Mouse (Mus musculus): ENCODE results near the gene Ooep. TPM values are rescaled to one million over a fixed set of nuclear protein-coding genes. Genes with fewer than 3 reads are reported as not detected.
"Not testable (repeated sequence)": the region's sequence is repeated elsewhere in the genome, so short reads cannot be mapped to it uniquely, and the experiment has no call there.

The Ooep gene
- polyA plus RNA-seq, 1 experiment from 2014 or later, result 6.3 TPM

DNA sequence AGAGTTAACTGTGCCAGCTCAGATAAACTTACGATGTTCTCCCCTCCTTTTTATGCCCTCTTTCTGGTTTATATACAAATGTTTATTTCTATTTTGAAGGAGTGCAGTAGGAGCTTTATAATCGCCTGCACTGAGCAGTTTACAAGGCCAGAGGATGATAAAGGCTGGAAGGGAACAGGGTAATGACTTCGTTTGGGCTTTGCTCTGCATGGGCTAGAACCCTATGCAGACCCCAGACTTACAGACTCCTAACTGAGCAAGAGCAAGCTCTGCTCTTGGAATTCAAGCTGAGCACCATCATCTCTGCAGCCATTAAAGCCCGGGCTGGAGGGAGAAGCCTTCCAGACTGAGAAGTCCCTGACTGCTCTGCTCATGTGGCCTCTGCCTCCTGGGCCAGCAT, 33.3 kb downstream of the Ooep start:
- ATAC-seq (ENCODE audit: low FRiP score); H3K4me2 ChIP-seq; H3K27ac ChIP-seq; H3K36me3 ChIP-seq (replicated peaks); H3K9ac ChIP-seq; H3K4me1 ChIP-seq; H3K4me3 ChIP-seq (replicated peaks); H3K27me3 ChIP-seq; H3K9me3 ChIP-seq: not testable (repeated sequence)
- 71% methylated on average over 4 of the region's 4 CpGs for WGBS

DNA sequence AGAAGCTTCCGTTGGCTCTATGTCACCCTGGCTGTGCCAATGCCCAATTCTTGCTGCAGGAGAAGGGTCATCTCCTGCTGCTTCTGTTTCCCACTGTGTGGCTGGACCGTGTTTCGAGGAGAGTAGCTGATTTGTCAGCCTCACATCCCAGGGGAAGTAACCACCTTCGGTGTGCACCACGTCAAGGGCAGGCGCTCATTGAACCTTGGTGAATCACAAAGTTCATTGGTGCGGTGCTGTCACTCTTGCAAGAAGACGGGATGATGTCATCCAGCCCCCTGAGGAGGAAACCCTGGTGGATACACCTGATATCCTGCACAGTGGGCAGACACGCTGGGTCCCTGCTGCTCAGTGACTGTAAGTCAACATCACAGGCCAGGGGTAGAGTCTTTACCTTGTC, 35.5 kb downstream of the Ooep start:
- ATAC-seq (ENCODE audit: low FRiP score), result not testable (repeated sequence)

DNA sequence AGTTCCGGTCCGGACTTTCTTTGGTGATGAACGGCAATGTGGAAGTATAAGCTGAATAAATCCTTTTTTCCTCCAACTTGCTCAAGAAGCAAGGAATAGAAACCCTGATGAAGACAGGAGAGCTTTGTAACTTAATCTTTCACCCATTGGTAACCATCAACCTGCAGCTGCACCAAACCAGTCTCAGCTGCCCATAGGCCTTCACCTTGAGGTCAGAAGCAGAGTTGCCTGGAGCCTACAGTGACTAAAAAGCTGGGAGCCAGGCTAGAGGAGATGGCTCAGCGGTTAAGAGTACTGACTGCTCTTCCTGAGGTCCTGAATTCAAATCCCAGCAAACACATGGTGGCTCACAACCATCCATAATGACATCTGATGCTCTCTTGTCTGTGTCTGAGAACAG, 36.0 kb downstream of the Ooep start:
- not testable (repeated sequence) for H3K4me2 ChIP-seq; H3K9ac ChIP-seq; H3K36me3 ChIP-seq (replicated peaks); H3K27ac ChIP-seq; ATAC-seq (ENCODE audit: low FRiP score); H3K4me3 ChIP-seq (replicated peaks); H3K9me3 ChIP-seq; H3K4me1 ChIP-seq; H3K27me3 ChIP-seq
- 85% methylated on average over 4 of the region's 4 CpGs for WGBS

More for the DNA sequence above, 35.5 kb downstream of the Ooep start:
- H3K4me2 ChIP-seq; H3K27ac ChIP-seq; H3K9me3 ChIP-seq; H3K27me3 ChIP-seq; H3K36me3 ChIP-seq (replicated peaks); H3K4me1 ChIP-seq; H3K9ac ChIP-seq; H3K4me3 ChIP-seq (replicated peaks): not testable (repeated sequence)
- WGBS, result 87% methylated on average over 9 of the region's 9 CpGs

DNA sequence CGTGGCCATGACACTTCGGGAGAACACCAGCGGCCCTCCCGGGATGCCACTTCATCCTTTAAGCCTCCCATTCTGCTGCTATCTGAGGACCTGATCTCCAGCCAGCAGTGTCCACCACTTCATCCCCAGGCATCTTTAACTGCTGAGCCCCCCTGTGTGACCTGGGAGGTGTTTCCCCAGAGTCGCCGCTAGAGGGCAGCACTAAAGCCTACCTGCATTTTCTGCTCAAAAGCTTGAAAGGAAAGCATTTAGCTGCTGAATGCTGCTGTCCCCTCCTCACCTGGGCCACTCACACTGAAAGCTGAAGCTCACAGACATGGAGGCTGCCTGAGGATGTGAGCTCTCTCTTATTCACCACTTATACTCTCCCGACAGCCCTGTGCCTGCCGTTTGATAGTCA, 38.2 kb downstream of the Ooep start:
- WGBS, result 8% methylated on average over 8 of the region's 8 CpGs
- H3K36me3 ChIP-seq (replicated peaks); H3K4me1 ChIP-seq; ATAC-seq (ENCODE audit: low FRiP score); H3K27me3 ChIP-seq; H3K9me3 ChIP-seq; H3K4me2 ChIP-seq; H3K9ac ChIP-seq; H3K27ac ChIP-seq; H3K4me3 ChIP-seq (replicated peaks): not testable (repeated sequence)

DNA sequence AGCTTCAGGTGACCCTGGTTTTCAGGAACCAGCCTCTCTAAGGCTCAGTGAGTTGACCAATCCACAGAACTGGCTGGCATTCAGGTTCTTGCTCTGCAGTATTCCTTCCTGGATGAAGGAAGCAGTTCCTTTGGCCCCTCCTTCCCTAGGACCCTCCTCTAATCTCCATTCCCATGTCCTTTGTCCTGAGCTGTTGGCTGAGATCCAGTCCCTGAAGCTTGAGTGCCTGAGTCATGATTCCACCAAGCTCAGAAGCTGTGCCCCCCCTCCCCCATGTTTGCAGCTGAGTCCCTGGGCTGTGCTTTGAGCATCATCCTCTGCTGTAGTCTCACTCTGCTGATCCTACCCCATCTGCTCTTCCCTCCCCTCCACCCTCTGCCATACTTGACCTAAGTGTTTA, 41.5 kb downstream of the Ooep start:
- H3K4me1 ChIP-seq; H3K27ac ChIP-seq; H3K27me3 ChIP-seq; H3K9me3 ChIP-seq; H3K4me3 ChIP-seq (replicated peaks); ATAC-seq (ENCODE audit: low FRiP score); H3K4me2 ChIP-seq; H3K36me3 ChIP-seq (replicated peaks); H3K9ac ChIP-seq: not testable (repeated sequence)

DNA sequence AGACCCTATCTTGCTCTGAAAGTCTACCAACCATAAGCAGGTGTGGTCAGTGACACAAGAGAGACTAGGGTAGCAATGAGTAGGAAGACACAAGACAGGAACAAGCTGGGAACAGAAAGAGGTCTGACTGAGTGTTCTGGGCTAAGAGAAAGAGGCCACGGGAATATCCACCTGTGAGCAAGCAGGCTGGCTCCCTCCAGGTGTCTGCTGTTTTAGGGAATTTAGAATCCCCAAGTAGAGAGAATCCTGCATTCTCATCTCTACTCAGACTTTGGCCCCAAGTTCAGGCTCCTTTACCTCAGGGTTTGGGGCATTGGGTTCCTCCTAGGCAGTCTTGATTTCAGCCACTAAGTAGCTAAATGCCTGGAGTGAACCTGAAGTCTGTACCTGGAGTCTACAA, 51.2 kb downstream of the Ooep start, which contains the start of gene Omt2b:
Omt2b (plus strand) TSS at position 301 of the 400 bp plus-strand sequence.
- WGBS, result 100% methylated on average over 1 of the region's 1 CpGs
- not testable (repeated sequence) for H3K27ac ChIP-seq; H3K9me3 ChIP-seq; H3K9ac ChIP-seq; ATAC-seq (ENCODE audit: low FRiP score); H3K4me1 ChIP-seq; H3K4me3 ChIP-seq (replicated peaks); H3K36me3 ChIP-seq (replicated peaks); H3K4me2 ChIP-seq; H3K27me3 ChIP-seq

Other genes starting within 250 kb of the Ooep start
- 36.7 and 43.0 TPM in 2 replicates for gene Gsta4, start 196.0 kb downstream of the Ooep start, polyA plus RNA-seq (2016; fragmentation: Nextera tagmentation; extraction: Ambion mirVana)
- not detected in 2 replicates for gene Gsta1, start 148.1 kb downstream of the Ooep start, polyA plus RNA-seq (2016; fragmentation: Nextera tagmentation; extraction: Ambion mirVana)
- not detected in 2 replicates for gene Gm3776, start 121.6 kb downstream of the Ooep start, polyA plus RNA-seq (2016; fragmentation: Nextera tagmentation; extraction: Ambion mirVana)
- gene Gm10639, start 88.8 kb downstream of the Ooep start, polyA plus RNA-seq (2016; fragmentation: Nextera tagmentation; extraction: Ambion mirVana), result not detected in 2 replicates
- not detected in 2 replicates for gene Omt2a, start 63.9 kb downstream of the Ooep start, polyA plus RNA-seq (2016; fragmentation: Nextera tagmentation; extraction: Ambion mirVana)
- not detected in 2 replicates for gene Omt2b, start 51.1 kb downstream of the Ooep start, polyA plus RNA-seq (2016; fragmentation: Nextera tagmentation; extraction: Ambion mirVana)
- not detected in 2 replicates for gene Gsta2, start 22.9 kb downstream of the Ooep start, polyA plus RNA-seq (2016; fragmentation: Nextera tagmentation; extraction: Ambion mirVana)
- gene Dppa5a, start 10.5 kb downstream of the Ooep start, polyA plus RNA-seq (2016; fragmentation: Nextera tagmentation; extraction: Ambion mirVana), result 0.81 and 1.8 TPM in 2 replicates
- gene Ddx43, start 17.1 kb upstream of the Ooep start, polyA plus RNA-seq (2016; fragmentation: Nextera tagmentation; extraction: Ambion mirVana), result 0.17 and 0.27 TPM in 2 replicates
- gene Cgas, start 64.5 kb upstream of the Ooep start, polyA plus RNA-seq (2016; fragmentation: Nextera tagmentation; extraction: Ambion mirVana), result 0.46 and 0.69 TPM in 2 replicates
- gene Mto1, start 69.5 kb upstream of the Ooep start, polyA plus RNA-seq (2016; fragmentation: Nextera tagmentation; extraction: Ambion mirVana), result 24.4 and 26.1 TPM in 2 replicates
- gene Gm17324, start 70.1 kb upstream of the Ooep start, polyA plus RNA-seq (2016; fragmentation: Nextera tagmentation; extraction: Ambion mirVana), result 0.68 and 0.75 TPM in 2 replicates
- 3,508 and 3,592 TPM in 2 replicates for gene Eef1a1, start 110.4 kb upstream of the Ooep start, polyA plus RNA-seq (2016; fragmentation: Nextera tagmentation; extraction: Ambion mirVana)
- gene Slc17a5, start 209.3 kb upstream of the Ooep start, polyA plus RNA-seq (2016; fragmentation: Nextera tagmentation; extraction: Ambion mirVana), result 13.5 and 13.7 TPM in 2 replicates
- 3.6 and 4.1 TPM in 2 replicates for gene Cd109, start 236.8 kb upstream of the Ooep start, polyA plus RNA-seq (2016; fragmentation: Nextera tagmentation; extraction: Ambion mirVana)

Data from forebrain, embryonic 12.5 days (tissue).